Mouse (Mus musculus) adrenal gland, adult 2 months (tissue): Measurements from ENCODE around the gene Zswim7. TPM values are rescaled to one million over a fixed set of nuclear protein-coding genes. Genes with fewer than 3 reads are reported as not detected.
"Not testable (repeated sequence)": the region's sequence is repeated elsewhere in the genome, so short reads cannot be mapped to it uniquely, and the experiment has no call there.

Experiments used
- DNase-seq: peaks from one replicate; pipeline ENCODE4 v3.0.0; 2021
- long read RNA-seq: library from polyadenylated mRNA; stranded (forward); transcript quantifications from one replicate; pipeline ENCODE4 v2.0.0, GENCODE M21; 2021
- polyA plus RNA-seq: library from polyadenylated mRNA; depleted of rRNA; stranded (reverse); fragments of >200 nt; gene quantifications from 2 replicates; pipeline ENCODE4 v1.2.3, GENCODE M21; 2012; rRNA removed
- total RNA-seq, 2 experiments: library from RNA; stranded (reverse); gene quantifications; 2 replicates each; pipeline ENCODE4 v1.2.3; 2021

The Zswim7 gene
- total RNA-seq (10 to 100 TPM; 13.6 to 21.9 TPM), polyA plus RNA-seq (8.3 and 9.1 TPM in 2 replicates)
- long read RNA-seq, transcript Zswim7-201 (5 exons, 732 nt): major isoform, 7 of 8 reads
- long read RNA-seq, partial matches to known transcripts: 0 of 8 reads
- long read RNA-seq, other reads (novel, unspliced or antisense): 1 of 8 reads

- peak; percentile 96 for DNase-seq
These were observed at the start of gene Zswim7, which contains the start of gene Ttc19 for GRCm38 (mm10) chr11:62280675-62281600. Gene Zswim7, minus strand, starts transcription at chr11:62281375. Gene Ttc19, plus strand, starts transcription at chr11:62281473.

- no peak for DNase-seq
These were observed 42.5 kb upstream of the Zswim7 start for GRCm38 (mm10) chr11:62323659-62324058.

GRCm38 (mm10) chr11:62320097-62320496 is 38.9 kb upstream of the Zswim7 start:
- no peak for DNase-seq

GRCm38 (mm10) chr11:62317746-62318145 is 36.6 kb upstream of the Zswim7 start:
- DNase-seq: no peak

GRCm38 (mm10) chr11:62314984-62315383 is 33.8 kb upstream of the Zswim7 start:
- DNase-seq: no peak

- DNase-seq: no peak
These were observed 28.1 kb upstream of the Zswim7 start for GRCm38 (mm10) chr11:62309296-62309695.

GRCm38 (mm10) chr11:62305866-62306265 is 24.7 kb upstream of the Zswim7 start:
- no peak for DNase-seq

- no peak for DNase-seq
These were observed 17.7 kb upstream of the Zswim7 start for GRCm38 (mm10) chr11:62298883-62299282.

GRCm38 (mm10) chr11:62294121-62294520 is 12.9 kb upstream of the Zswim7 start:
- DNase-seq: no peak

- no peak for DNase-seq
These were observed 6.5 kb upstream of the Zswim7 start for GRCm38 (mm10) chr11:62287700-62288099.

GRCm38 (mm10) chr11:62285020-62285419 is 3.8 kb upstream of the Zswim7 start:
- DNase-seq: no peak

- DNase-seq: not testable (repeated sequence)
These were observed 2.8 kb upstream of the Zswim7 start for GRCm38 (mm10) chr11:62284020-62284419.

GRCm38 (mm10) chr11:62281601-62281997 is 424 bp upstream of the Zswim7 start:
- DNase-seq: no peak

GRCm38 (mm10) chr11:62278027-62278426 is 3.1 kb downstream of the Zswim7 start:
- DNase-seq: peak; percentile 69

- DNase-seq: no peak
These were observed 4.1 kb downstream of the Zswim7 start for GRCm38 (mm10) chr11:62277086-62277485.

GRCm38 (mm10) chr11:62270851-62271250 is 10.3 kb downstream of the Zswim7 start:
- DNase-seq: no peak

- no peak for DNase-seq
These were observed 12.1 kb downstream of the Zswim7 start for GRCm38 (mm10) chr11:62269097-62269496.

GRCm38 (mm10) chr11:62268381-62268780 is 12.8 kb downstream of the Zswim7 start:
- DNase-seq: no peak

GRCm38 (mm10) chr11:62266466-62267214 is 14.5 kb downstream of the Zswim7 start:
- no peak for DNase-seq

- DNase-seq: no peak
These were observed 15.5 kb downstream of the Zswim7 start for GRCm38 (mm10) chr11:62265642-62266041.

- no peak for DNase-seq
These were observed 17.2 kb downstream of the Zswim7 start for GRCm38 (mm10) chr11:62264018-62264417.

- no peak for DNase-seq
These were observed 17.6 kb downstream of the Zswim7 start for GRCm38 (mm10) chr11:62263599-62263998.

GRCm38 (mm10) chr11:62259214-62259613 is 22.0 kb downstream of the Zswim7 start:
- DNase-seq: no peak
